Mouse (Mus musculus) heart, adult 2 months (tissue): ENCODE results near the gene Dynlrb1.

Experiments
- CTCF ChIP-seq: fragments of 200-600 bp; IDR thresholded peaks from 2 replicates; pipeline ENCODE4 v1.8.1; 2022; ENCODE audit warnings: antibody characterized with exemption, mild to moderate bottlenecking, moderate library complexity
- EP300 ChIP-seq: fragments of 200-500 bp; IDR thresholded peaks from 2 replicates; pipeline ENCODE4 v1.6.1; 2011; ENCODE audit warnings: low read depth, low read length, control low read depth; ENCODE audit not compliant: insufficient read depth
- POLR2A ChIP-seq: fragments of 200-500 bp; IDR thresholded peaks from 2 replicates; pipeline ENCODE4 v1.6.1; 2011; ENCODE audit warnings: mild to moderate bottlenecking, low read depth, low read length, control low read depth; ENCODE audit not compliant: insufficient read depth

DNA sequence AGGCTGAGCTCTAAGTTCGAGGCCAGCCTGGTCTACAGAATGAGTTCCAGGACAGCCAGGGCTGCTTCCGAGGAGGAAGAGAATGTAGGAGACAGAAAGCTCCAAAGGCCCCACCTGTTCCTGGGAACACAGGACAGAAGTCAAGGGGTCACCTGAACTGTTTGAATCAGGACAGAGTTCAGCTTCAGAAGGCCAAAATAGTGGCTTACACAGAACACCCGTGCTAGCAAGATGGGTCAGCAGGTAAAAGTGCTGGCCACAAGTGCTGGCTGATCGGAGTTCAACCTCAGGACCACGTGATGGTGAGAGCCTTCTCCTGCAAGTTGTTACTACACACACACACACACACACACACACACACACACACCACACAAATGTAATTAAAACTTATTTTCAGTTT lies 30.6 kb downstream of the Dynlrb1 start:
- TF ChIP-seq POLR2A (no peak), EP300 (no peak), CTCF (no peak)
